Mouse (Mus musculus) E14TG2a.4 (cell line): ENCODE measurements around the gene Tgfbi.

Experiments
- CTCF ChIP-seq: conservative IDR thresholded peaks from 2 replicates; pipeline ENCODE4 v1.5.1; 2014; ENCODE audit warnings: low read length
- POU5F1 ChIP-seq: IDR thresholded peaks from 2 replicates; pipeline ENCODE4 v1.6.1; 2014; ENCODE audit warnings: low read length, borderline replicate concordance

DNA sequence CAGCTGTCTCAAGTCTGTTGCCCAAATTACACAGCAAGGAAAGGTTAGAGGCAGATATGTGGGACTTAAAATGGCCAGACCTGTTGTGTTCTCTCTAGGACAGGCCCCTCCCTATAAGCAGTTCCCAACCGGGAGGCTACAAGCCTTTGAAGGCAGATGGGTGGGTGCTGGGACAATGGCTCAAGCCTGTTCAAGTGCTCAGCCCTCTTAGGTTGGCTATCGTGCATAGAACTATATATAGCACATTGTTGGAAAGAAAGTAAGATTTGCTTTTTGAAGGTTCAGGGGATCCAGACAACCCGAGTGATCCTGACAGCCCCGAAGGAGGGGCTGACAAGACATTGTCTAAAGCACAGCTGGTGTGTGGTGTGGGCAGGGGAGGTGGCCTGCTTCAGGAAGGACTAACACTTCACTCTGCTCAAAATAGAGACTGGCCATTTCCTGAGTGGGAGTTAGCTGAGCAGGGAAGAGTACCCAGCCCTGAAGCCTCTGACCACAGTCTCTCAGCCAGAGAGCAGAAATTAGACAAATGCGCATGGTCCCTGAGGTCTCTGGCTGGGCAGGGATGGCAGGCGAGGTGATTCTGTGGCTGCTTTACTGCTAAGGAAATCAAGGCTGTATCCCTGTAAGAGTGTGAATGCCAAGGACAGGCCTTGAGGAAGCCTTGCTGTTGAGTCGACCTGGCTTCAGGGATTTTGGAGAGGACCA lies 52.7 kb downstream of the Tgfbi start:
- TF ChIP-seq CTCF = no peak
- TF ChIP-seq POU5F1 = no peak
